Mouse (Mus musculus): Measurements from ENCODE around the gene Tmprss3. TPM values are rescaled to one million over a fixed set of nuclear protein-coding genes. Genes with fewer than 3 reads are reported as not detected.

Tmprss3 gene
- polyA plus RNA-seq, 1 experiment from 2014 or later: not detected

- Histone ChIP-seq H3K36me3 (no peaks in the 10 kb centered on the region), H3K4me1 (no peaks in the 10 kb centered on the region), H3K9me3 (replicated peaks) (no peaks in the 10 kb centered on the region), H3K27ac (replicated peaks) (no peak overlapping the region), H3K4me3 (no peak overlapping the region), H3K27me3 (ENCODE audit: low read depth, poor library complexity, severe bottlenecking) (no peaks in the 10 kb centered on the region)
- no peak for DNase-seq (ENCODE audit: low spot score)
- WGBS: 81% methylated on average over 12 of the region's 12 CpGs
Observed at GRCm38 (mm10) chr17:31184269-31184990, 14.3 kb downstream of the Tmprss3 start.

GRCm38 (mm10) chr17:31183180-31183974, 15.4 kb downstream of the Tmprss3 start:
- H3K4me3 ChIP-seq: no peak overlapping the region
- no peak for DNase-seq (ENCODE audit: low spot score)
- no peaks in the 10 kb centered on the region for H3K4me1 ChIP-seq
- no peaks in the 10 kb centered on the region for H3K9me3 ChIP-seq (replicated peaks)
- no peaks in the 10 kb centered on the region for H3K36me3 ChIP-seq
- no peaks in the 10 kb centered on the region for H3K27me3 ChIP-seq (ENCODE audit: low read depth, poor library complexity, severe bottlenecking)
- 76% methylated on average over 12 of the region's 12 CpGs for WGBS
- no peak overlapping the region for H3K27ac ChIP-seq (replicated peaks)

- Histone ChIP-seq H3K27me3 (ENCODE audit: low read depth, poor library complexity, severe bottlenecking) (no peaks in the 10 kb centered on the region), H3K27ac (replicated peaks) (no peak overlapping the region), H3K36me3 (no peaks in the 10 kb centered on the region), H3K9me3 (replicated peaks) (no peaks in the 10 kb centered on the region), H3K4me3 (no peak overlapping the region), H3K4me1 (no peaks in the 10 kb centered on the region)
- 88% methylated on average over 4 of the region's 4 CpGs for whole genome bisulfite sequencing
- no peak for DNase-seq (ENCODE audit: low spot score)
Observed at GRCm38 (mm10) chr17:31181490-31181889, 17.3 kb downstream of the Tmprss3 start.

- Histone ChIP-seq H3K27me3 (ENCODE audit: low read depth, poor library complexity, severe bottlenecking) (no peaks in the 10 kb centered on the region), H3K27ac (replicated peaks) (no peak overlapping the region), H3K4me3 (no peak overlapping the region), H3K36me3 (no peaks in the 10 kb centered on the region), H3K4me1 (peaks cover 4% of the 10 kb centered on the region; the same call in 1 of the 2 replicates), H3K9me3 (replicated peaks) (no peaks in the 10 kb centered on the region)
- 91% methylated on average over 4 of the region's 4 CpGs for WGBS
- DNase-seq (ENCODE audit: low spot score): no peak
Observed at GRCm38 (mm10) chr17:31176321-31176720, 22.5 kb downstream of the Tmprss3 start.

GRCm38 (mm10) chr17:31169796-31170195, 29.0 kb downstream of the Tmprss3 start:
- WGBS: 89% methylated on average over 5 of the region's 5 CpGs
- no peaks in the 10 kb centered on the region for H3K27me3 ChIP-seq (ENCODE audit: low read depth, poor library complexity, severe bottlenecking)
- H3K36me3 ChIP-seq: no peaks in the 10 kb centered on the region
- H3K4me3 ChIP-seq: no peak overlapping the region
- H3K4me1 ChIP-seq: peaks cover 4% of the 10 kb centered on the region; the same call in 1 of the 2 replicates
- no peaks in the 10 kb centered on the region for H3K9me3 ChIP-seq (replicated peaks)
- DNase-seq (ENCODE audit: low spot score): no peak
- H3K27ac ChIP-seq (replicated peaks): no peak overlapping the region

- no peak within 1 kb of the TSS for H3K27ac ChIP-seq (replicated peaks)
- 86% methylated on average over 6 of the region's 6 CpGs for WGBS
- H3K27me3 ChIP-seq (ENCODE audit: low read depth, poor library complexity, severe bottlenecking): no peaks in the 10 kb centered on the region
- DNase-seq (ENCODE audit: low spot score): no peak
- 0 out of 2 replicates have a peak, but pooled peaks cover 3% of the 10 kb centered on the region for H3K4me1 ChIP-seq
- no peaks in the 10 kb centered on the region for H3K9me3 ChIP-seq (replicated peaks)
- no peaks in the 10 kb centered on the region for H3K36me3 ChIP-seq
- no peak within 1 kb of the TSS for H3K4me3 ChIP-seq
Observed at GRCm38 (mm10) chr17:31165127-31165526, 33.6 kb downstream of the Tmprss3 start, which contains the start of gene Tff1. Gene Tff1, minus strand, starts transcription at chr17:31165277.

GRCm38 (mm10) chr17:31163821-31164220, 35.0 kb downstream of the Tmprss3 start:
- 92% methylated on average over 2 of the region's 2 CpGs for WGBS
- no peak overlapping the region for H3K4me3 ChIP-seq
- 0 out of 2 replicates have a peak, but pooled peaks cover 5% of the 10 kb centered on the region for H3K4me1 ChIP-seq
- H3K27ac ChIP-seq (replicated peaks): no peak overlapping the region
- H3K36me3 ChIP-seq: no peaks in the 10 kb centered on the region
- no peaks in the 10 kb centered on the region for H3K9me3 ChIP-seq (replicated peaks)
- no peaks in the 10 kb centered on the region for H3K27me3 ChIP-seq (ENCODE audit: low read depth, poor library complexity, severe bottlenecking)
- DNase-seq (ENCODE audit: low spot score): no peak

- no peak for DNase-seq (ENCODE audit: low spot score)
- Histone ChIP-seq H3K27ac (replicated peaks) (no peak overlapping the region), H3K36me3 (no peaks in the 10 kb centered on the region), H3K4me3 (no peak overlapping the region), H3K4me1 (0 out of 2 replicates have a peak, but pooled peaks cover 5% of the 10 kb centered on the region), H3K9me3 (replicated peaks) (no peaks in the 10 kb centered on the region), H3K27me3 (ENCODE audit: low read depth, poor library complexity, severe bottlenecking) (no peaks in the 10 kb centered on the region)
- WGBS: 93% methylated on average over 12 of the region's 12 CpGs
Observed at GRCm38 (mm10) chr17:31162607-31163006, 36.2 kb downstream of the Tmprss3 start.

- H3K9me3 ChIP-seq (replicated peaks): no peaks in the 10 kb centered on the region
- H3K4me3 ChIP-seq: no peak overlapping the region
- H3K27ac ChIP-seq (replicated peaks): no peak overlapping the region
- no peaks in the 10 kb centered on the region for H3K27me3 ChIP-seq (ENCODE audit: low read depth, poor library complexity, severe bottlenecking)
- no peaks in the 10 kb centered on the region for H3K36me3 ChIP-seq
- no peak for DNase-seq (ENCODE audit: low spot score)
- whole genome bisulfite sequencing: 75% methylated on average over 4 of the region's 4 CpGs
- 0 out of 2 replicates have a peak, but pooled peaks cover 5% of the 10 kb centered on the region for H3K4me1 ChIP-seq
Observed at GRCm38 (mm10) chr17:31160291-31160690, 38.5 kb downstream of the Tmprss3 start.

- H3K9me3 ChIP-seq (replicated peaks): no peaks in the 10 kb centered on the region
- no peaks in the 10 kb centered on the region for H3K27me3 ChIP-seq (ENCODE audit: low read depth, poor library complexity, severe bottlenecking)
- H3K36me3 ChIP-seq: no peaks in the 10 kb centered on the region
- H3K4me1 ChIP-seq: 0 out of 2 replicates have a peak, but pooled peaks cover 5% of the 10 kb centered on the region
- 77% methylated on average over 6 of the region's 6 CpGs for WGBS
- no peak for DNase-seq (ENCODE audit: low spot score)
- H3K27ac ChIP-seq (replicated peaks): no peak overlapping the region
- H3K4me3 ChIP-seq: no peak overlapping the region
Observed at GRCm38 (mm10) chr17:31157921-31158320, 40.9 kb downstream of the Tmprss3 start.

GRCm38 (mm10) chr17:31153785-31154184, 45.0 kb downstream of the Tmprss3 start:
- Histone ChIP-seq H3K9me3 (replicated peaks) (no peaks in the 10 kb centered on the region), H3K27me3 (ENCODE audit: low read depth, poor library complexity, severe bottlenecking) (no peaks in the 10 kb centered on the region), H3K27ac (replicated peaks) (no peak overlapping the region), H3K4me1 (peaks cover 4% of the 10 kb centered on the region; the same call in 1 of the 2 replicates), H3K36me3 (no peaks in the 10 kb centered on the region), H3K4me3 (no peak overlapping the region)
- DNase-seq (ENCODE audit: low spot score): no peak
- WGBS: 83% methylated on average over 8 of the region's 8 CpGs

- Histone ChIP-seq H3K9me3 (replicated peaks) (no peaks in the 10 kb centered on the region), H3K36me3 (no peaks in the 10 kb centered on the region), H3K27me3 (ENCODE audit: low read depth, poor library complexity, severe bottlenecking) (no peaks in the 10 kb centered on the region), H3K27ac (replicated peaks) (no peak overlapping the region), H3K4me3 (no peak overlapping the region), H3K4me1 (peaks cover 4% of the 10 kb centered on the region; the same call in 1 of the 2 replicates)
- no peak for DNase-seq (ENCODE audit: low spot score)
- WGBS: 88% methylated on average over 9 of the region's 9 CpGs
Observed at GRCm38 (mm10) chr17:31152966-31153499, 45.7 kb downstream of the Tmprss3 start.
